Mouse (Mus musculus): Measurements from ENCODE around the gene Arl5c. TPM values are rescaled to one million over a fixed set of nuclear protein-coding genes. Genes with fewer than 3 reads are reported as not detected.
"Not testable (repeated sequence)": the region's sequence is repeated elsewhere in the genome, so short reads cannot be mapped to it uniquely, and the experiment has no call there.

The Arl5c gene
- polyA plus RNA-seq, 1 experiment from 2014 or later: 17.1 TPM

DNA sequence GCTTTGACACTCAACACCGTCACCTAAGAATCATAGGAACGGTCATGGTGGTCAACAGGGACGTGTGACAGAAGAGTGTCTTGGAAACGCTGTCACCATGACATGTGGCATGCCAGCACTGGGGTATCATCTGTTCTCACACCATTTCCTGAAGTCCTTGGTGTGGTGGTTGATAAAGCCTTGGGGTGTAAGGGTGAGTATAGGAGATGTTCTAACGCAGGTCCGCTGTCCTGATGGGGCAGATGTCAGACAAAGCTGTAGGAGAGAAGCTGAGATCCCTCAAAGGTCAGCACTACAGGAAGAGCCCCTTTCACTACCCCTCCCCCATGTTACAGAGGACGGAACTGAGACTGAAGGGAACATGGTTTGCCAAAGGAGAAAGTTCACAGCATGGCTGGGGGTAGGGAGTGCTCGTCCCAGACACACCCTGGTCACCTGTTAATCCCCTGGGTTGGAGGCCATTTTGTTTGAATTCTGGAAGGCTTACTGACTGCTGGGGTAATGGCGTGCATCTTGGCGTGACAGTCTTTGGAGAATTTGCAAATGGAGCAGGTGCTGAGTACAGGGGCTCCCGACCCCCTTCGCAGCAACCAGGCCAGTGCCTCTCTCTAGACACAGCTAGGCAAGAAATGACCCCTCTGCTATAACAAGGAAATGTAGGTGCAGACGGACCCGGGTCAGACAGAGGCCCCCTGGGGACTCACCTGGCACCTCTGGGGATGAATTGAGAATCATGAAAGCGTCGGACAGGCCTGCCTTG lies 42.6 kb downstream of the Arl5c start:
- H3K27ac ChIP-seq: no peak overlapping the region
- ATAC-seq: no peak
- H3K4me1 ChIP-seq: peaks cover 44% of the 10 kb centered on the region
- H3K36me3 ChIP-seq: no peaks in the 10 kb centered on the region
- no peak overlapping the region for H3K4me2 ChIP-seq
- H3K9ac ChIP-seq: no peak overlapping the region
- H3K27me3 ChIP-seq (replicated peaks): no peaks in the 10 kb centered on the region
- 64% methylated on average over 16 of the region's 16 CpGs for WGBS (ENCODE audit: insufficient replicate concordance)
- H3K4me3 ChIP-seq: no peak overlapping the region
- H3K9me3 ChIP-seq (replicated peaks): no peaks in the 10 kb centered on the region

DNA sequence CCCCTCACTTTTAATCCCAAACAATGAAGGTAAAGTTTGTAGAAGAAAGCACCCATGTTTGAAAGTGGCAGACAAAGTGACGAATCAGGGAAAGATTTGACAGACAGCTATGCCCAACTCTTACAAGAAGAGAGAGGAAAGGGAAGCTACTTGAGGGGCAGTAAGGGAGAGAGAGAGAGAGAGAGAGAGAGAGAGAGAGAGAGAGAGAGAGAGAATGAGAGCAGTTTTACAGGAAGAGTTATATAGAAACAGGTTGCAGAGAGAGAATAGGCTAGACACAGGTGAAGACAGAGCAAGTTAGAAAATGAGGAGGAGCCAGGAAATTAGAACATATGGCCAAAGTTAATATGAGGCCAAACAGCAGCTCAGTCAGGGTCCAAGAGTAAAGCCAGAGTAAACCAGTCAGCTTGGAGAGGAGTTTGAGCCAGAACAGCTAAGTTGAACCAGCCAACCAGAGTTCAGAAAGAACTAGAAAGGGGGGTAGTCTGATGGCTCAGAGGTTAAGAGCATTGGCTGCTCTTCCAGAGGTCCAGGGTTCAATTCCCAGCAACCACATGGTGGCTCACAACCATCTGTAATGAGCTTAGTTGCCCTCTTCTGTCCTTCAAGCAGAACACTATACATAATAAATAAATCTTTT lies 43.5 kb downstream of the Arl5c start:
- Histone ChIP-seq H3K36me3 (no peaks in the 10 kb centered on the region), H3K4me3 (no peak overlapping the region), H3K27me3 (replicated peaks) (no peaks in the 10 kb centered on the region), H3K9ac (no peak overlapping the region), H3K4me1 (peaks cover 44% of the 10 kb centered on the region), H3K4me2 (no peak overlapping the region), H3K9me3 (replicated peaks) (no peaks in the 10 kb centered on the region), H3K27ac (no peak overlapping the region)
- ATAC-seq: no peak
- 75% methylated on average over 1 of the region's 1 CpGs for WGBS (ENCODE audit: insufficient replicate concordance)

DNA sequence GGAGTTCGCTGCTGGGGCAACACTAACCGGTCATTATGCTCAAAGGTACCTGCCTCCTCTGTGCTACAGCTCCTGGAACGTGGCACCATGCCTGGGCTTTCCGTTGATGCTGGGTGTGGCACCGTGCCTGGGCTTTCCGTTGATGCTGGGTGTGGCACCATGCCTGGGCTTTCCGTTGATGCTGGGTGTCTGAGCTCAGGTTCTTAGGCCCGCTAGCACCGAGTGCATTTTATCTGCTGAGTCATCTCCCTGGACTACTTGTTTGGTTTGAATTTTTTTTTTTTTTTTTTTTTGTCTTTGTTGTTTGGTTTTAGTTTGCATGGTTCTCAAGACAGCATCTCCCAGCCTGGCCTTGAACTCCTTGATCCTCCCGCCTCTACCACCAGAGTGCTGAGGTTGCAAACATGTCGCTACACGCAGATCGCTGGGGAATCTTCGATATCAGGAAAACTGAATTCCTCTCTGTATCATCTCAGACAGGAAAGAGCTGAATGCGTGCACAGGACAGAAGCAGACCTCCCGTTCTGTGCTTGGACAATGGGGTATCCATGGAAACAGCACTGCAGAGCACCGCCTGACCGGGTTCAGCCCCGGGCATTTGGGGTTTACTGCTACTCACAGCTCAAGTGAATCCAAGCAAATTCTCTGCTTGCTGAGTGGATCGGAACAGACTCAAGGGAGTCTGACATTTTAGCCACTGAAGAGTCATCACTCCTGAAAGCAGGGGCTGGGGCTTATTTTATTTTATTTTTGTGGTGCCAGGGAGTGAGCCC lies 46.1 kb downstream of the Arl5c start:
- Histone ChIP-seq H3K36me3 (no peaks in the 10 kb centered on the region), H3K9me3 (replicated peaks) (no peaks in the 10 kb centered on the region), H3K27me3 (replicated peaks) (no peaks in the 10 kb centered on the region), H3K4me2 (peak overlapping the region; percentile 29), H3K27ac (peak overlapping the region; percentile 36), H3K4me3 (no peak overlapping the region), H3K4me1 (peaks cover 40% of the 10 kb centered on the region), H3K9ac (no peak overlapping the region)
- WGBS (ENCODE audit: insufficient replicate concordance): 45% methylated on average over 20 of the region's 20 CpGs
- ATAC-seq: peak; percentile 70

DNA sequence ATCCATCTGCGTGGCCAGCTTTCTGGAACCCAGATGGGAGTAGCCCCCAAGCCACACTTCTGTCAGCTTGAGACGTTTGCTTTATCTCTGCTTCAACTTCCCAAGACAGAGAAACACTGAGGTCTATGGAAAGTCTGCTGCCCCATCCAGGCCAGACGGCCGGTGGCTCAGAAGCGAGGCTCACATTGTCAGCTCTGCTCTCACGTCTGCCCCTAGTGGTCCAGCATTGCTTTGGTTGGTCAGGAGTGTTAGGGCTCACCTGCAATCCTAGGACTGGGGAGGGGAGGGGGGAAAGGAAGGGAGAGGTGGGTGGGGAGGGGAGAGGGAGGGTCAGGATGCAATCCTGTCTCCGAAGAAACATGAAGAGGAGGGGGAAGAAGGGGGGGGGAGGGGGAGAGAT lies 48.6 kb downstream of the Arl5c start:
- no peak overlapping the region for H3K9ac ChIP-seq
- 23% methylated on average over 7 of the region's 7 CpGs for WGBS (ENCODE audit: insufficient replicate concordance)
- H3K4me1 ChIP-seq: peaks cover 21% of the 10 kb centered on the region
- no peak overlapping the region for H3K4me2 ChIP-seq
- no peak for ATAC-seq
- H3K4me3 ChIP-seq: no peak overlapping the region
- H3K27me3 ChIP-seq (replicated peaks): no peaks in the 10 kb centered on the region
- no peaks in the 10 kb centered on the region for H3K9me3 ChIP-seq (replicated peaks)
- H3K27ac ChIP-seq: no peak overlapping the region
- no peaks in the 10 kb centered on the region for H3K36me3 ChIP-seq

DNA sequence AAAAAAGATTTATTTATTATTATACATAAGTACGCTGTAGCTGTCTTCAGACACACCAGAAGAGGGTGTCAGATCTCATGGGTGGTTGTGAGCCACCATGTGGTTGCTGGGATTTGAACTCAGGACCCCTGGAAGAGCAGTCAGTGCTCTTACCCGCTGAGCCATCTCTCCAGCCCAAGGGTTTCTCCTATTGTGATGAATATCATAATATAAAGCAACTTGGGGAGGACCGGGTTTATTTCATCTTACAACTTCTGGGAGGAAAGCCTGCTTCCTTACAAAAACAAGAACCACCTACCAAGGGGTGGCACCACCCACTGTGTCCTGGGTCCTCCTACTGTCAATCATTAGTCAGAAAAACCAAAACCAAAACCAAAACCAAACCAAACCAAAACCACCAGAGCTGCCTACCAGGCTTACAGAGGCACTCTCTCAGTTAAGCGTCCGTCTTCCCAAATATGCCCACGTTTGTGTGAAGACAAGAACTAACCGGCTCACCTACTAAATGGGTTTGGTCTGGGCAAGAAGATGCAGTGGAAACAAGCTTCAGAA lies 50.2 kb downstream of the Arl5c start:
- H3K4me1 ChIP-seq: peaks cover 24% of the 10 kb centered on the region
- WGBS (ENCODE audit: insufficient replicate concordance): 71% methylated on average over 7 of the region's 7 CpGs
- not testable (repeated sequence) for H3K9ac ChIP-seq; H3K4me3 ChIP-seq; H3K4me2 ChIP-seq; H3K27ac ChIP-seq; ATAC-seq; H3K9me3 ChIP-seq (replicated peaks); H3K36me3 ChIP-seq; H3K27me3 ChIP-seq (replicated peaks)

DNA sequence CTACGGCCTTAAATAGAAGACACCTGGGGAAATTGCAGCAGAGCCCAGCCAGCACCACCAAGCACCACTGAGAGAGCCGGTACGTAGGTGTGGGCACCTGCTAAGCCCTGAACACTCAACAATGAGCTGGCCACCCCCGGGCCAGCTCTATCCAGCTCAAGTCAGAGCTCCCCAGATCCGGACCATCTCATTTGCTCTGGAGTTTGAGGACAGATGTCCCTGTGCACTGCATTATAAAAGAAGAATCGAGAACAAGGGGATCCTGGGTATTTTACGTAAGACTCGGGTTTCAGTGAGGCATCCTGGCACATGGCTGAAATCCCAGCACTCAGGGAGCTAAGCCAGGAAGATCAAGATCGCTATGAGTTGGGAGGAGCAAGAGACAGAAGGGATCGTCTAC lies 51.0 kb downstream of the Arl5c start:
- Histone ChIP-seq H3K4me2 (no peak overlapping the region), H3K27ac (no peak overlapping the region), H3K9me3 (replicated peaks) (no peaks in the 10 kb centered on the region), H3K9ac (no peak overlapping the region), H3K4me1 (peaks cover 17% of the 10 kb centered on the region), H3K36me3 (no peaks in the 10 kb centered on the region), H3K4me3 (no peak overlapping the region), H3K27me3 (replicated peaks) (0 out of 2 replicates have a peak, but pooled peaks cover 9% of the 10 kb centered on the region)
- ATAC-seq: no peak
- WGBS (ENCODE audit: insufficient replicate concordance): 75% methylated on average over 10 of the region's 10 CpGs

DNA sequence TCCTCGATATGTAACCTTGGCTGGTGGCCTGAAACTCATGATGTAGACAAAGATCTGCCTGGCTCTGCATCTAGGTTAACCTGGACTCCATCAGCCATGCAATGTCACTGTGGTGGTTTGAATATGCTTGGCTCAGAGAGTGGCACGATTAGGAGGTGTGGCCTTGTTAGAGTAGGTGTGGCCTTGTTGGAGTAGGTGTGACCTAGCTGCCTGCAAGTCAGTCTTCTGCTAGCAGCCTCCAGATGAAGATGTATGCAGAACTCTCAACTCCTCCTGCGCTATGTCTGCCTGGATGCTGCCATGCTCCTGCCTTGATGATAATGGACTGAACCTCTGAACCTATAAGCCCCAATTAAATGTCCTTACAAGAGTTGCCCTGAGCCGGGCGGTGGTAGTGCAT lies 52.7 kb downstream of the Arl5c start:
- Histone ChIP-seq H3K4me1 (0 out of 2 replicates have a peak, but pooled peaks cover 3% of the 10 kb centered on the region), H3K36me3 (no peaks in the 10 kb centered on the region), H3K9ac (no peak overlapping the region), H3K4me2 (no peak overlapping the region), H3K27me3 (replicated peaks) (0 out of 2 replicates have a peak, but pooled peaks cover 21% of the 10 kb centered on the region), H3K4me3 (no peak overlapping the region), H3K9me3 (replicated peaks) (no peaks in the 10 kb centered on the region), H3K27ac (no peak overlapping the region)
- no peak for ATAC-seq
- 71% methylated on average over 5 of the region's 5 CpGs for WGBS (ENCODE audit: insufficient replicate concordance)

DNA sequence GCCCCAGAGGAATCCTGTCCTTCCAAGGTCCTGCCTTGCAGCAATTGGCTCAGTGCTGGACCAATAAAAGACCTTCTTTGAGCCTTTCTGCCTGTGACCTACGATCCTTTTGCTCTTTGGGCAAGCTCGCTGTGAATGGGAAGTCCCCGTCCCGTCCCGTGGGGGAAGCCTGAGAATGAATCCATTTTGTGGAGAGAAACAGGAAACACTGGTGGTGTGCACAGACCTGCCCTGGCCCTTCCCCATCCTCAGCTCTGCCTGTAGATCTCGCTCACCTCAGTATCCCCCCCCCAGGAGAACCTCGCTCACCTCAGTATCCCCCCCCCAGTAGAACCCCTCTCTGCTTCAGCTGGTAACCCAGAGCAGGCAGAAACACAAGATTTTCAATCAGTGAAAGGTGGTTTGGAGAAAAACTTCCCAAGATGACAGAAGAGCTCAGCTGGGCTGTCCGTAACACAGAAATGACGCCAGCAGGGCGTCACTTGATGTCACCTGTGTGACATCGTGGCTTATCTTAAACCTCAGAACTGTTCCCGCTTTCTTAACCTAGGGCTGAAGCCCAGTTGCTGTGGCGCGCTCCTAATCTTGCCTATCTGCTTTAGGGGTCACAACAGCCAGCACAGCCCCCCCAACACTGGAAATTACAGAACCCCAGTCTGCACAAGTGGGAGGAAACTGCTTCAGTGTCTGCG lies 53.4 kb downstream of the Arl5c start:
- Histone ChIP-seq H3K9ac (no peak overlapping the region), H3K27ac (no peak overlapping the region), H3K4me3 (no peak overlapping the region), H3K4me2 (no peak overlapping the region), H3K9me3 (replicated peaks) (no peaks in the 10 kb centered on the region), H3K4me1 (0 out of 2 replicates have a peak, but pooled peaks cover 3% of the 10 kb centered on the region), H3K36me3 (no peaks in the 10 kb centered on the region), H3K27me3 (replicated peaks) (0 out of 2 replicates have a peak, but pooled peaks cover 24% of the 10 kb centered on the region)
- WGBS (ENCODE audit: insufficient replicate concordance): 51% methylated on average over 15 of the region's 15 CpGs
- ATAC-seq: no peak

Small RNA genes within 50 kb of the gene (microRNA-seq; reads per million reads assigned to microRNA genes)
- gene Gm22461 (not detected), gene Gm27597 (not detected)

Other genes with a start within 250 kb of the Arl5c start
- gene Cwc25, start 229.6 kb downstream of the Arl5c start, polyA plus RNA-seq (2016; fragmentation: Nextera tagmentation; extraction: Ambion mirVana): 10.7 and 10.9 TPM in 2 replicates
- not detected in 2 replicates for gene 1700001P01Rik, start 220.3 kb downstream of the Arl5c start, polyA plus RNA-seq (2016; fragmentation: Nextera tagmentation; extraction: Ambion mirVana)
- 462 and 473 TPM in 2 replicates for gene Rpl23, start 213.7 kb downstream of the Arl5c start, polyA plus RNA-seq (2016; fragmentation: Nextera tagmentation; extraction: Ambion mirVana)
- 36.9 and 37.6 TPM in 2 replicates for gene Lasp1, start 197.2 kb downstream of the Arl5c start, polyA plus RNA-seq (2016; fragmentation: Nextera tagmentation; extraction: Ambion mirVana)
- gene B230217C12Rik, start 155.4 kb downstream of the Arl5c start, polyA plus RNA-seq (2016; fragmentation: Nextera tagmentation; extraction: Ambion mirVana): 1.1 and 1.3 TPM in 2 replicates
- 0.36 and 0.51 TPM in 2 replicates for gene Fbxo47, start 112.0 kb downstream of the Arl5c start, polyA plus RNA-seq (2016; fragmentation: Nextera tagmentation; extraction: Ambion mirVana)
- 0.33 and 0.38 TPM in 2 replicates for gene Plxdc1, start 9.7 kb downstream of the Arl5c start, polyA plus RNA-seq (2016; fragmentation: Nextera tagmentation; extraction: Ambion mirVana)
- gene Cacnb1, start 26.9 kb upstream of the Arl5c start, polyA plus RNA-seq (2016; fragmentation: Nextera tagmentation; extraction: Ambion mirVana): 0.95 and 1.0 TPM in 2 replicates
- 869 and 913 TPM in 2 replicates for gene Rpl19, start 30.5 kb upstream of the Arl5c start, polyA plus RNA-seq (2016; fragmentation: Nextera tagmentation; extraction: Ambion mirVana)
- 0.07 and 0.10 TPM in 2 replicates for gene Stac2, start 57.3 kb upstream of the Arl5c start, polyA plus RNA-seq (2016; fragmentation: Nextera tagmentation; extraction: Ambion mirVana)
- 10.2 and 11.1 TPM in 2 replicates for gene Fbxl20, start 154.2 kb upstream of the Arl5c start, polyA plus RNA-seq (2016; fragmentation: Nextera tagmentation; extraction: Ambion mirVana)
- 40.5 and 41.8 TPM in 2 replicates for gene Med1, start 197.1 kb upstream of the Arl5c start, polyA plus RNA-seq (2016; fragmentation: Nextera tagmentation; extraction: Ambion mirVana)
- 8.6 and 9.0 TPM in 2 replicates for gene Cdk12, start 206.9 kb upstream of the Arl5c start, polyA plus RNA-seq (2016; fragmentation: Nextera tagmentation; extraction: Ambion mirVana)

All from liver, embryonic 12.5 days (tissue).